Mouse (Mus musculus): ENCODE data around the gene Olfr668. TPM values are rescaled to one million over a fixed set of nuclear protein-coding genes. Genes with fewer than 3 reads are reported as not detected.
"Not testable (repeated sequence)": the region's sequence is repeated elsewhere in the genome, so short reads cannot be mapped to it uniquely, and the experiment has no call there.

Gene Olfr668
- not detected in 2 replicates for polyA plus RNA-seq (2015; fragmentation: Nextera tagmentation; extraction: Ambion mirVana)

- Histone ChIP-seq H3K4me1 (ENCODE audit: insufficient read depth) (no peaks in the 10 kb centered on the region), H3K27me3 (ENCODE audit: insufficient read depth, low read length) (no peaks in the 10 kb centered on the region), H3K9ac (replicated peaks) (no peak within 1 kb of the TSS), H3K4me2 (ENCODE audit: low read depth, low read length) (no peak within 1 kb of the TSS), H3K4me3 (ENCODE audit: low read depth, low read length) (no peak within 1 kb of the TSS), H3K27ac (ENCODE audit: low read depth) (no peak within 1 kb of the TSS), H3K9me3 (ENCODE audit: low read length) (no peaks in the 10 kb centered on the region), H3K36me3 (replicated peaks; ENCODE audit: insufficient read depth, low read length) (no peaks in the 10 kb centered on the region)
- no peak for ATAC-seq
- no peak for DNase-seq
- WGBS (ENCODE audit: insufficient replicate concordance): 59% methylated on average over 1 of the region's 1 CpGs
- TF ChIP-seq CTCF (IDR thresholded peaks at IDR 0.05; ENCODE audit: low read depth) (no peak), EP300 (IDR thresholded peaks at IDR 0.05; ENCODE audit: low read depth) (no peak)
These were observed at the start of gene Olfr668 for GRCm38 (mm10) chr7:104927957-104928356. Gene Olfr668, minus strand, starts transcription at chr7:104928057.

DNA sequence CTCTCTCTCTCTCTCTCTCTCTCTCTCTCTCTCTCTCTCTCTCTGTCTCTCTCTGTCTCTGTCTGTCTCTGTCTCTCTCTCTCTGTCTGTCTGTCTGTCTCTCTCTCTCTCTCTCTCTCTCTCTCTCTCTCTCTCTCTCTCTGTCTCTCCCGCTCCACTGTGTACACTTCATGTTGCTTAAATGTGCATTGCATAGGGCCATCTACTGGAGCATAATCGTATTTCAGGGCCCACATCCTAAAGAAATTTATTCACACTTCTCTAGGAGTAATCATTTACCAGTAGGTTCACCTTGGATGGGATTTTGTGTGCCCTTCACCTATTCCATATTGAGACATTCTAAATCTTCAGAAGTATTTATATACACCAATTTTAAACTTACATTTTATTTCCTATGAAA lies 44.6 kb upstream of the Olfr668 start:
- H3K9me3 ChIP-seq (ENCODE audit: low read length); H3K4me3 ChIP-seq (ENCODE audit: low read depth, low read length); ATAC-seq; H3K36me3 ChIP-seq (replicated peaks; ENCODE audit: insufficient read depth, low read length); H3K9ac ChIP-seq (replicated peaks); H3K27ac ChIP-seq (ENCODE audit: low read depth); H3K4me2 ChIP-seq (ENCODE audit: low read depth, low read length); DNase-seq; H3K4me1 ChIP-seq (ENCODE audit: insufficient read depth); H3K27me3 ChIP-seq (ENCODE audit: insufficient read depth, low read length): not testable (repeated sequence)
- WGBS (ENCODE audit: insufficient replicate concordance): 58% methylated on average over 2 of the region's 2 CpGs

DNA sequence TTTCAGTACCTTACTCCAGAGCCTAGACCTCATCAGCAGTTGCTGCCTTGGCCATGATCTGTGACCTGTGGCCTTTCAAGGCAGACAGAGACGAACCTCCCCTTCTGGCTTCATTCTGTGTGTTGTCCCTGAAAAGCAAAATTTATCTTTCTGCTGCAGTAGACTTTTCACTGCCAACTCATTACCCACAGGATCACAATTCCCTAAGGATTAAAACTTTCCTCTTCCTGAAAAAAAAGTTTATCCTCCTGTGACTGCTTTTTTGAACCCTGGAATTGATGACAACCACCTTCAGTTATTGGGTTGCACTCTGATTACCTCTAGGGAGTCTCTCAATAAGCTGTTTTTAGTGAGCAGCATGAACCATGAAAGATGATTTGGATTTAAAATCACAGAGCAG lies 34.7 kb upstream of the Olfr668 start, which contains the start of gene Olfr670:
TSS of gene Olfr670 (minus strand) at position 101 of the 400 bp plus-strand sequence.
- H3K9me3 ChIP-seq (ENCODE audit: low read length): no peaks in the 10 kb centered on the region; the same call in 1 of the 2 replicates
- no peak within 1 kb of the TSS for H3K27ac ChIP-seq (ENCODE audit: low read depth)
- H3K4me2 ChIP-seq (ENCODE audit: low read depth, low read length): no peak within 1 kb of the TSS
- 45% methylated on average over 1 of the region's 1 CpGs for WGBS (ENCODE audit: insufficient replicate concordance)
- no peak for DNase-seq
- no peaks in the 10 kb centered on the region for H3K27me3 ChIP-seq (ENCODE audit: insufficient read depth, low read length)
- no peak within 1 kb of the TSS for H3K4me3 ChIP-seq (ENCODE audit: low read depth, low read length)
- no peaks in the 10 kb centered on the region for H3K4me1 ChIP-seq (ENCODE audit: insufficient read depth)
- H3K9ac ChIP-seq (replicated peaks): no peak within 1 kb of the TSS
- H3K36me3 ChIP-seq (replicated peaks; ENCODE audit: insufficient read depth, low read length): no peaks in the 10 kb centered on the region
- no peak for ATAC-seq
- TF ChIP-seq CTCF (IDR thresholded peaks at IDR 0.05; ENCODE audit: low read depth) (no peak), EP300 (IDR thresholded peaks at IDR 0.05; ENCODE audit: low read depth) (no peak)

DNA sequence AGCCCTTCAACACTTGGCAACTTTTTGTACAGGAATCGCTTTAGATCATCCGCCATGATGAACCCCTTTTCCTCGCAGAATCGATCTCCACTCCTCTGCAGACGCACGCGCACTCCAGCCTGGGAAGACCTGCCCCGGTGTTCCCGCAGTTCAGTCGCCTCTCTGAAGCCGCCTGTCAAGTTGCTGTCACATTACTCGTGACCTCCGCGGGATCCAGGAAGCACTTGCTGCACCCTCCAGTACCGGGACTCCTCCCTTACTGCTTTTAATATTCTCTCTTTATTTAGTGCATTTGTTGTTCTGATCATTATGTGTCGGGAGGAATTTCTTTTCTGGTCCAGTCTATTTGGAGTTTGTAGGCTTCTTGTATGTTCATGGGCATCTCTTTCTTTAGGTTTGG lies 22.4 kb upstream of the Olfr668 start:
- not testable (repeated sequence) for H3K36me3 ChIP-seq (replicated peaks; ENCODE audit: insufficient read depth, low read length); H3K4me2 ChIP-seq (ENCODE audit: low read depth, low read length); DNase-seq; H3K27ac ChIP-seq (ENCODE audit: low read depth); H3K4me1 ChIP-seq (ENCODE audit: insufficient read depth); ATAC-seq; H3K4me3 ChIP-seq (ENCODE audit: low read depth, low read length); H3K27me3 ChIP-seq (ENCODE audit: insufficient read depth, low read length); H3K9ac ChIP-seq (replicated peaks); H3K9me3 ChIP-seq (ENCODE audit: low read length)
- 88% methylated on average over 16 of the region's 16 CpGs for WGBS (ENCODE audit: insufficient replicate concordance)

- no peak for ATAC-seq
- Histone ChIP-seq H3K4me2 (ENCODE audit: low read depth, low read length) (no peak within 1 kb of the TSS), H3K27me3 (ENCODE audit: insufficient read depth, low read length) (no peaks in the 10 kb centered on the region), H3K4me1 (ENCODE audit: insufficient read depth) (no peaks in the 10 kb centered on the region), H3K36me3 (replicated peaks; ENCODE audit: insufficient read depth, low read length) (no peaks in the 10 kb centered on the region), H3K27ac (ENCODE audit: low read depth) (no peak within 1 kb of the TSS), H3K9ac (replicated peaks) (no peak within 1 kb of the TSS), H3K4me3 (ENCODE audit: low read depth, low read length) (no peak within 1 kb of the TSS), H3K9me3 (ENCODE audit: low read length) (no peaks in the 10 kb centered on the region)
- TF ChIP-seq EP300 (IDR thresholded peaks at IDR 0.05; ENCODE audit: low read depth) (no peak), CTCF (IDR thresholded peaks at IDR 0.05; ENCODE audit: low read depth) (no peak)
- 90% methylated on average over 1 of the region's 1 CpGs for WGBS (ENCODE audit: insufficient replicate concordance)
- DNase-seq: no peak
These were observed 6.1 kb upstream of the Olfr668 start, which contains the start of gene Olfr669 for GRCm38 (mm10) chr7:104933940-104934339. Gene Olfr669, plus strand, starts transcription at chr7:104934240.

DNA sequence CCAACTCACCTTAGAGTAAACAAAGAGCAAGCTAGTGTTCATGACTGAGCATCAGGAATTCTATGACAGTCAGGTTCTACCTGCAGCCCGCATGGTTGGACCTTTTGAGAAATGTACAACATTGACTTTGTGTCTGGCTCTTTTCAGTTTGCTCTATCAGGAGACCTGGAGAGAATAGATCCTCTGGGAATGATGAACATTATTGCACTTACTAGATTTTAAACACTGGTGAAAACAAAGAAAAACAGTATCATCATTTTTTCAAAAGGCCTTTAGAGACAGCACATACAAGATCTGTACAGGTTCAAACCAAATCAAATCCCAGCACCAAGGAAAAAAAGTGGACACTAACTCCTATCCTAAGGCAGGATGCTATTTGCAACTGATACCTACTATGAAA lies 6.5 kb downstream of the Olfr668 start, which contains the start of gene Olfr667:
TSS of gene Olfr667 (minus strand) at position 101 of the 400 bp plus-strand sequence.
- TF ChIP-seq EP300 (IDR thresholded peaks at IDR 0.05; ENCODE audit: low read depth) (no peak), CTCF (IDR thresholded peaks at IDR 0.05; ENCODE audit: low read depth) (no peak)
- Histone ChIP-seq H3K27ac (ENCODE audit: low read depth) (no peak within 1 kb of the TSS), H3K4me1 (ENCODE audit: insufficient read depth) (no peaks in the 10 kb centered on the region), H3K36me3 (replicated peaks; ENCODE audit: insufficient read depth, low read length) (no peaks in the 10 kb centered on the region), H3K4me3 (ENCODE audit: low read depth, low read length) (no peak within 1 kb of the TSS), H3K4me2 (ENCODE audit: low read depth, low read length) (no peak within 1 kb of the TSS), H3K9me3 (ENCODE audit: low read length) (no peaks in the 10 kb centered on the region), H3K9ac (replicated peaks) (no peak within 1 kb of the TSS), H3K27me3 (ENCODE audit: insufficient read depth, low read length) (no peaks in the 10 kb centered on the region)
- no peak for DNase-seq
- WGBS (ENCODE audit: insufficient replicate concordance): 64% methylated on average over 1 of the region's 1 CpGs
- ATAC-seq: no peak

GRCm38 (mm10) chr7:104895852-104896251 lies 32.0 kb downstream of the Olfr668 start, which contains the start of gene Olfr666:
Gene Olfr666, minus strand, starts transcription at chr7:104895952.
- Histone ChIP-seq H3K4me3 (ENCODE audit: low read depth, low read length) (no peak within 1 kb of the TSS), H3K9me3 (ENCODE audit: low read length) (no peaks in the 10 kb centered on the region), H3K9ac (replicated peaks) (no peak within 1 kb of the TSS), H3K4me1 (ENCODE audit: insufficient read depth) (no peaks in the 10 kb centered on the region), H3K27ac (ENCODE audit: low read depth) (no peak within 1 kb of the TSS), H3K27me3 (ENCODE audit: insufficient read depth, low read length) (no peaks in the 10 kb centered on the region), H3K4me2 (ENCODE audit: low read depth, low read length) (no peak within 1 kb of the TSS), H3K36me3 (replicated peaks; ENCODE audit: insufficient read depth, low read length) (no peaks in the 10 kb centered on the region)
- DNase-seq (no peak), ATAC-seq (no peak)
- WGBS (ENCODE audit: insufficient replicate concordance): 73% methylated on average over 2 of the region's 2 CpGs
- no peak for TF ChIP-seq EP300 (IDR thresholded peaks at IDR 0.05; ENCODE audit: low read depth)
- no peak for TF ChIP-seq CTCF (IDR thresholded peaks at IDR 0.05; ENCODE audit: low read depth)

Data from liver, postnatal 0 days (tissue).